Mouse (Mus musculus) midbrain, embryonic 14.5 days (tissue): ENCODE results near the gene Man2a2. TPM values are rescaled to one million over a fixed set of nuclear protein-coding genes. Genes with fewer than 3 reads are reported as not detected.
"Not testable (repeated sequence)": the region's sequence is repeated elsewhere in the genome, so short reads cannot be mapped to it uniquely, and the experiment has no call there.

Experiments
- ATAC-seq: fragments of 200-750 bp; cut with Nextera tagmentation; 2 replicates; pipeline ENCODE4 v1.8.0; 2017; ENCODE audit warnings: moderate number of reproducible peaks, moderate library complexity; ENCODE audit not compliant: low FRiP score, low TSS enrichment
- DNase-seq: peaks from one replicate; pipeline ENCODE4 v3.0.0-alpha.2; 2015
- H3K27ac ChIP-seq: fragments of 300-500 bp; sonication (generic); replicated peaks from 2 replicates; pipeline ENCODE4 v1.5.1; 2014; ENCODE audit warnings: mild to moderate bottlenecking, low read depth, low read length, moderate library complexity
- H3K27me3 ChIP-seq: fragments of 300-500 bp; sonication (generic); 2 replicates; pipeline ENCODE4 v1.6.1; 2014; ENCODE audit warnings: low read length, control low read depth, mixed read lengths; ENCODE audit not compliant: control insufficient read depth, insufficient read depth
- H3K36me3 ChIP-seq: fragments of 300-500 bp; sonication (generic); 2 replicates; pipeline ENCODE4 v1.6.1; 2014; ENCODE audit warnings: low read length, control low read depth; ENCODE audit not compliant: control insufficient read depth, insufficient read depth
- H3K4me1 ChIP-seq: fragments of 300-500 bp; sonication (generic); 2 replicates; pipeline ENCODE4 v1.6.1; 2014; ENCODE audit warnings: mild to moderate bottlenecking, antibody characterized with exemption, low read length, control low read depth; ENCODE audit not compliant: control insufficient read depth, insufficient read depth
- H3K4me2 ChIP-seq: fragments of 300-500 bp; sonication (generic); 2 replicates; pipeline ENCODE4 v1.6.1; 2014; ENCODE audit warnings: mild to moderate bottlenecking, low read length, moderate library complexity
- H3K4me3 ChIP-seq: fragments of 300-500 bp; sonication (generic); replicated peaks from 2 replicates; pipeline ENCODE4 v1.5.1; 2014; ENCODE audit warnings: low read depth, low read length
- H3K9ac ChIP-seq: fragments of 300-500 bp; sonication (generic); replicated peaks from 2 replicates; pipeline ENCODE4 v1.6.1; 2014; ENCODE audit warnings: mild to moderate bottlenecking, low read length, moderate library complexity
- H3K9me3 ChIP-seq: fragments of 300-500 bp; sonication (generic); 2 replicates; pipeline ENCODE4 v1.6.1; 2016; ENCODE audit warnings: low read length, control low read depth, mixed read lengths; ENCODE audit not compliant: control insufficient read depth
- WGBS: fragments of 180-500 bp; shearing (Covaris S2); extraction: QIAGEN DNeasy Blood & Tissue Kit; methylation state at CpG from one replicate; pipeline ENCODE4 v1.1.7; 2014; 5-methylcytosine and 5-hydroxymethylcytosine counted together
- polyA plus RNA-seq: library from polyadenylated mRNA; unstranded; fragments of >200 nt; fragmentation: Nextera tagmentation; extraction: Ambion mirVana; gene quantifications from 2 replicates; pipeline ENCODE4 v1.2.1, GENCODE M21; 2014

Gene Man2a2
- polyA plus RNA-seq, 1 experiment from 2014 or later: 18.1 TPM

- Histone ChIP-seq H3K27me3 (no peaks in the 10 kb centered on the region), H3K4me2 (no peak overlapping the region), H3K9ac (no peak overlapping the region), H3K4me3 (no peak overlapping the region), H3K9me3 (no peaks in the 10 kb centered on the region), H3K36me3 (peaks cover 61% of the 10 kb centered on the region), H3K27ac (no peak overlapping the region), H3K4me1 (peaks cover 9% of the 10 kb centered on the region)
- 98% methylated on average over 19 of the region's 19 CpGs for WGBS
- DNase-seq (no peak), ATAC-seq (no peak)
These were observed 45.1 kb downstream of the Man2a2 start for GRCm38 (mm10) chr7:80326076-80326475.

GRCm38 (mm10) chr7:80325292-80325868 is 45.8 kb downstream of the Man2a2 start:
- Histone ChIP-seq H3K4me2 (no peak overlapping the region), H3K27ac (no peak overlapping the region), H3K9ac (no peak overlapping the region), H3K27me3 (no peaks in the 10 kb centered on the region), H3K4me3 (no peak overlapping the region), H3K9me3 (no peaks in the 10 kb centered on the region), H3K36me3 (peaks cover 60% of the 10 kb centered on the region), H3K4me1 (peaks cover 9% of the 10 kb centered on the region)
- WGBS: 94% methylated on average over 16 of the region's 16 CpGs
- DNase-seq: no peak
- no peak for ATAC-seq

GRCm38 (mm10) chr7:80324816-80325119 is 46.4 kb downstream of the Man2a2 start:
- not testable (repeated sequence) for H3K27me3 ChIP-seq, H3K4me1 ChIP-seq, H3K4me3 ChIP-seq, DNase-seq, H3K9ac ChIP-seq, ATAC-seq, H3K9me3 ChIP-seq
- WGBS: 59% methylated on average over 4 of the region's 5 CpGs
- Histone ChIP-seq H3K4me2 (peak overlapping the region; percentile 83), H3K36me3 (peaks cover 58% of the 10 kb centered on the region), H3K27ac (peak overlapping the region; percentile 79; the same call in 1 of the 2 replicates)

GRCm38 (mm10) chr7:80324043-80324815 is 46.9 kb downstream of the Man2a2 start, which contains the start of gene Rccd1:
Rccd1 (minus strand) TSS chr7:80324454.
- peaks cover 56% of the 10 kb centered on the region for H3K36me3 ChIP-seq
- peaks cover 9% of the 10 kb centered on the region for H3K4me1 ChIP-seq
- H3K9me3 ChIP-seq: no peaks in the 10 kb centered on the region
- DNase-seq (peak; percentile 97), ATAC-seq (peak; percentile 99)
- H3K27ac ChIP-seq: peak within 1 kb of the TSS; percentile 79
- peak within 1 kb of the TSS; percentile 83 for H3K4me2 ChIP-seq
- H3K4me3 ChIP-seq: peak within 1 kb of the TSS; percentile 46
- H3K9ac ChIP-seq: peak within 1 kb of the TSS; percentile 64
- WGBS: 2% methylated on average over 38 of the region's 38 CpGs
- H3K27me3 ChIP-seq: no peaks in the 10 kb centered on the region

GRCm38 (mm10) chr7:80323336-80323735 is 47.8 kb downstream of the Man2a2 start:
- 21% methylated on average over 8 of the region's 8 CpGs for WGBS
- Histone ChIP-seq H3K9me3 (no peaks in the 10 kb centered on the region), H3K4me2 (peak overlapping the region; percentile 83), H3K4me3 (peak overlapping the region; percentile 46), H3K27me3 (no peaks in the 10 kb centered on the region), H3K9ac (peak overlapping the region; percentile 64), H3K36me3 (peaks cover 55% of the 10 kb centered on the region), H3K4me1 (peaks cover 9% of the 10 kb centered on the region), H3K27ac (peak overlapping the region; percentile 79; the same call in 1 of the 2 replicates)
- DNase-seq: no peak
- ATAC-seq: no peak

GRCm38 (mm10) chr7:80319846-80320496 is 51.2 kb downstream of the Man2a2 start:
- ATAC-seq (no peak), DNase-seq (no peak)
- WGBS: 85% methylated on average over 19 of the region's 19 CpGs
- no peaks in the 10 kb centered on the region for H3K27me3 ChIP-seq
- no peak overlapping the region for H3K4me2 ChIP-seq
- no peak overlapping the region for H3K27ac ChIP-seq
- no peak overlapping the region for H3K4me3 ChIP-seq
- H3K4me1 ChIP-seq: peaks cover 9% of the 10 kb centered on the region
- H3K9me3 ChIP-seq: no peaks in the 10 kb centered on the region
- H3K36me3 ChIP-seq: peaks cover 43% of the 10 kb centered on the region
- H3K9ac ChIP-seq: no peak overlapping the region

- Histone ChIP-seq H3K4me1 (peaks cover 9% of the 10 kb centered on the region), H3K27me3 (no peaks in the 10 kb centered on the region), H3K4me3 (no peak overlapping the region), H3K4me2 (no peak overlapping the region), H3K9me3 (no peaks in the 10 kb centered on the region), H3K27ac (no peak overlapping the region), H3K36me3 (peaks cover 55% of the 10 kb centered on the region), H3K9ac (no peak overlapping the region)
- DNase-seq: no peak
- ATAC-seq: no peak
- 89% methylated on average over 4 of the region's 4 CpGs for WGBS
These were observed 52.5 kb downstream of the Man2a2 start for GRCm38 (mm10) chr7:80318670-80319069.

GRCm38 (mm10) chr7:80317439-80318115 is 53.6 kb downstream of the Man2a2 start:
- Histone ChIP-seq H3K36me3 (peaks cover 62% of the 10 kb centered on the region), H3K9me3 (no peaks in the 10 kb centered on the region), H3K9ac (no peak overlapping the region), H3K4me1 (no peaks in the 10 kb centered on the region), H3K4me2 (no peak overlapping the region), H3K27me3 (no peaks in the 10 kb centered on the region), H3K4me3 (no peak overlapping the region), H3K27ac (no peak overlapping the region)
- WGBS: 82% methylated on average over 1 of the region's 1 CpGs
- ATAC-seq: no peak
- no peak for DNase-seq
